Mouse (Mus musculus) B cell, adult 2 months (primary cell): ENCODE measurements at regions not wholly inside any gene's neighbourhood (a gene's known extent, or its start where the extent isn't known, plus 50 kb on each side); places are given as distances from the start of the nearest gene placed in this dataset.

Experiments used
- DNase-seq, 2 experiments: peaks; one replicate each; pipeline ENCODE4 v3.0.0; 2022

DNA sequence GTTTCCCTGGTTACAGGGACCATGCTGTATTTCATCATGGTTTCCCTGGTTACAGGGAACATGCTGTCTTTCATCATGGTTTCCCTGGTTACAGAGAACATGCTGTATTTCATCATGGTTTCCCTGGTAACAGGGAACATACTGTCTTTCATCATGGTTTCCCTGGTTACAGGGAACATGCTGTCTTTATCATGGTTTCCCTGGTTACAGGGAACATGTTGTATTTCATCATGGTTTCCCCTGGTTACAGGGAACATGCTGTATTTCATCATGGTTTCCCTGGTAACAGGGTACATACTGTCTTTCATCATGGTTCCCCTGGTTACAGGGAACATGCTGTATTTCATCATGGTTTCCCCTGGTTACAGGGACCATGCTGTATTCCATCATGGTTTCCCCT, 1579.5 kb downstream of the 4930444P10Rik start:
- DNase-seq, result no peak

DNA sequence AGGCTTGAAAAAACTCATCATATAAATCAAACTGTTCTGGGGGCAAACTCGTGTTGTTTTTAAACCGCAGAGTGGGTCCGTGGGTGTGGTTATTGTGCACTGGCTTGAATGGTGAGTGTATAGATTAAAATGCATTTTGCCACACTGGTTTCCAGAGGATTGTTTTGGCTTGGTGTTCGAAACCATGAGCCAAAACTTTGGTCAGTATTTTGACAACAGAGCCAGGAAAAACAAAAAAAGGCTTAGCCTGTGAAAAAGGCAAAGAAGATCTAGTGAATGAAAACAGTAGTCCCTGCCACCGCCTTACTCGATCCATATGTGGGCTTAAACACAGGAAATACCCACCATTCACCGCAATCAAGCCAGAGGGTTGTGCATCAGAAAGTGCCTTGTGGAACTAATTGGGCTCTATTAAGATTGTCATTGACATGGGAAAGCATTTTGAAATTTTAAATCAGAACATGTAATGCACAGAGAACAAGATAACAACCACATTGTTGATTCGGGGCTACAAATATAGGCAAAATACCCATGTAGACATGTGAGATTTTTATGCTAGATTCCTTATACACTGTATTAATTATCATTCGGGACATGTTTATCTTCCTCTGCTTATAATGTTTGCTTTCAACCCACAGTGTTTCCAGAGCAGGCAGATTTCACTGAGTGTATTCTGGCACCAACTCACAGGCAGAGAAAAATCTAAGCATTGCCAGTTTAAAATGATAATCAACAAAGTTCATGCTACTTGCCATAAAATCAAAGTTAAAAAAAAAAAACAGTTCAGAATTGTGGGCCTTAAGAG, 1580.4 kb downstream of the 4930444P10Rik start:
- no peak for DNase-seq

GRCm38 (mm10) chr1:14506831-14507690, 1586.1 kb downstream of the 4930444P10Rik start:
- DNase-seq, result peak; percentile 31 to 42

DNA sequence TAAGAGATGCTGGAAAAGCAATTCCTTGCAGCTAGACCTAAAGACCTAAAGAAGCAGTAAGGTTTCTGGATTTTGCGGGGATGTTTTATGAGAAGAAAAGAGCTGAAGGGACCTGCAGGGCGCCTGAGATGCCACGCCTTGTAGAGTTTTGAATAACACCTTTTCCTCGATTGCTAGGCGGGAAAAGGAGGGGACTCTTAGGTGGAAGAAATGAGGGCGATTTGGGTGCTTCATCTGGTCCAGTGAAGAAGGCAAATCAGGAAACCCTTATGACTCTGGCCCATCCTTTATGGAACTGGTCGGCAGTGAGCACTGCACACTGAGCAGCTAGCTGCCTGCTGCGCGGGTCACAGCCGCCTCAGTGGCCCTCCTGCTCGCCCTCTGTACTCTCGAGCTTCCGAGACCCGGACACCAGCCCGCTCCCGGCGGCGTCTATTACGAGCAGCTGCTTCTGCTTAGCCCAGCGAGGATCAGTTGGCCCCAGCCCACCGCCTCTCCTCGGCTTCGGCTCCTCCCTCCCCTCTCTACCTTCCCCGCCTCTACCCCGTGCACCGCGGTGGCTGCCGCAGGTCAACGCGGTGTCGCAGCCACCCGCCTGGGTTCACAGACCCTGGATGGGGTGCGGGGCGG, 1586.8 kb downstream of the 4930444P10Rik start:
- peak; percentile 34 to 46 for DNase-seq

GRCm38 (mm10) chr1:14505741-14506140, 1587.4 kb downstream of the 4930444P10Rik start:
- no peak for DNase-seq

DNA sequence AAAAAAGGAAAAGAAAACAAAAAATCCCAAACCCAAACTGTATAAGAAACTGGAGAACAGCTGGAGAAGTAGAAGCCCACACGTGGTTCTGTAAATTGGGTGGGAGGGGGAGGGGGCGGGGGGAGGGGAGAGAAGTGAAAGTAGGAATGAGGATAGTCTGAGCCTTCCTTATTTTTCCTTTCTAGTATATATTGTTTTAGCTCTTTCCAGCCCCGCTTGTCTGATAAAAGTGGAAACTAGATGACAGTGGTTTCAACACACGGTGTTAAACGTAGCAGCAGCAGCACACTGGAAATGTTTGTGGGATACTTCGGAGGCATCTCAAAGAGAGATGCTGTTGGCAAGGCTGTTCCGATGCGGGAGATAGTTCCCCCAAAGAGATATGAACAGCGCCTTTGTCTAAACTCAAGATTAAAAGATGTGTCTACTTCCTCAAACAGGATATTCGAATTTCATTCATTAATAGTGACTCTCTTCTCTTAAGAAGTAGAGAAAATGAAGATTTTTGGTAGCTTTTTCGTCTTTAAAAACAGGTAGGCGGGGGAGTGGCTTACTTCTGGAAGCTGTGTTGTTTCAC, 1588.3 kb downstream of the 4930444P10Rik start:
- DNase-seq, result peak; percentile 24 to 39

DNA sequence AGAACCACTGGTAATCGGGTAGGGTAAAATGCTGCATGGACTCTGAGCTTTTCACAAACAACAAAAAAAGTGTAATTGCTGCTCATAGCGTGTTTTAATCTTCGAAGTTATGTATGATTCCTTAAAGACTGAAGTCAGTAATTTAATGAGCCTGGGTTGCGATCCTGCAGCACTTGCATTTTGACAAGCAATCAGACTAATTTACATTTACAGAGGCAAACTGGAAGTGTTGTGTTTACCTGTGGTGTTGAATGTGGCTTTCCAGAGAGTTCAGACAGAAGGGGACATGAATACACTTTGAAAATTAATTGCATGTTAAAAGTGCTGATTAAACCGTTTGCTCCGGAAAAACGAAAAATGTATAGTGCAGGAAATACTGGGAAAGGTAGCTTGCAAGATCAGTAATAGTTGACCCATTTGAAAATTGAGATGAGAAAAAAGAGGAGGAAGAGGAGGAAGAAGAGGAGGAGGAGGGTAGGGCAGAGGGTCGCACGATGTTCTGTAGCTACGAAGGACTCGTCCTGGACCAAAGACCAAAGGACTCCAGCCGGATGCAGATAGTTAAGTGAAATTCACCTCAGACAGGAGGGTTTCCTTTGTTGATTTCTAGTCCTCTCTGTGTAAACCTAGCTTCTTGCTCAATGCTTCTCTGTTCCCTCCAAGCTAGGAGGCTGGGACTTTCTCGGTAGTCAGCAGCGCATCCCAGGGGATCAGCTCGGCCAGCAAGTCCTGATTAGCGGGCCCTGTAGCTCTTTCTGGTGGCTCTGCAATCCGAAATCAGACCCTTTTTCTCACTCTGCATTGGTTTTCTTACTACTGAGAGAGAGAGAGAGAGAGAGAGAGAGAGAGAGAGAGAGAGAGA, 1589.0 kb downstream of the 4930444P10Rik start:
- peak; percentile 19 to 38 for DNase-seq

DNA sequence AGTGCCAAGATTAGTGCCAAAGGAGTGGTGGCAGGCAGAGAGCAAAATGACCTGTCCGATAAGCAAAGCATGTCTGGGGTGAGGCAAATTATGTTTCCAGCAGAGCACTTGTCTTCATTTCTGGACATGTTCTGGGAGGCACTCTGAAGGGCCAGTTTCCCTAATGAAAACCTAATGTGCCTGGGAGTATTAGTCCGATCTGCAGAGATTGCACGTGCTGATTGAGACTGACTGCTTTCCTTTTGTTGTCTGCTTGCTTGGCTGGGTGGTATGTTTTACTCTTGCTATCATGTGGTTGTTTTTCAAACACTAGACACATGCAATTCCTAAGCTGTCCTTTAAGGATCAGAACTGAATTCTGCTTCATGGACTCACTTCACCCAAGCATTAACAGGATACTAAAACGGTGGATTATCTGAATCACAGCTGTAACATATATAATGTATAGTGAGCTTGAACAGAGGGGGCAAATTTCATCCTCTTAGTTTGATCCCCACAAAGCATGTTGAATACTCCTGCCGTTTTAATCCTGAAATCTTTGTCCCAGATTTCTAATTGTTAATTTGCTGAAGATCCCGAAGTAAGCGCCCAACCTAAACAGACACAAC, 1589.8 kb downstream of the 4930444P10Rik start:
- peak in 1 of 2 experiments; percentile 12 for DNase-seq

DNA sequence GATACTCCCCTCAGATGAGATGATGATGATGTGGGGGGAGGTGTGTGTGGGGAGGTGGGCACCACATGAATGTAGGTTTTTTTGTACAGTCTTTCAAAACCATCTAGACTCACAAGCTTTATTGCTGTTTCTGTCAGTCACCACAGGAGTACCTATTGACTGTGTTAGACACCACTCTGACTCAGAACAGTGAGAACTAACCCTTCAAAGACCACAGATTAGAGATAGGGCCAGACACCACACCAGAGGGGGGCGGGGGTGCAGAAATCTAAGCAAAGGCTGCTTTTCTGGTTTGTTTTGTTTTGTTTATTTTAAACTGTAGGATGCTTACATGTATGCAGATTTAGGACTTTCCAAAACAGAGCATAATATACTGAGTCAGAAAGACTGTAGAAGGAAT, 1594.0 kb downstream of the 4930444P10Rik start:
- DNase-seq, result no peak

- DNase-seq, result no peak
Observed at GRCm38 (mm10) chr1:14490026-14490425, 1603.1 kb downstream of the 4930444P10Rik start.

DNA sequence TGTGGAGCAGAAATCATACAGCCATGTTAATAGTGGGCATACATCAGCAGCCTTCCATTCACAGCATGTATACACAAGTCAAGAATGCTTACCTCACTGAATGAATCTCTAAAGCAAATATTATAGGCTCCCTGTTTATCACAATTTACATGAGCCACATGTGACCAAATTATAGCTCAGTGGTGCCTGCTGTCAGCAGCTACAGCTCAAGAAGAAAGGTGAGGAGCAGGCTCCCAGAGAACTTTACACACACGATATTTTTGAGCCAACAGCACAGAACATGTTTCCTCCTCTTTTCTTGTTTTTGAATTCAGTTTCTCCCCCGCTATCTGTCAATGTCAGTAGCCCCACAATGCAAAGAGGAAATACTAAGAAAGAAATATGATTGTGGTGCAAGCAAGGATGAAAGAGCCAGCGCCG, 1605.4 kb downstream of the 4930444P10Rik start:
- no peak for DNase-seq

GRCm38 (mm10) chr1:14485746-14486145, 1607.4 kb downstream of the 4930444P10Rik start:
- DNase-seq, result no peak

DNA sequence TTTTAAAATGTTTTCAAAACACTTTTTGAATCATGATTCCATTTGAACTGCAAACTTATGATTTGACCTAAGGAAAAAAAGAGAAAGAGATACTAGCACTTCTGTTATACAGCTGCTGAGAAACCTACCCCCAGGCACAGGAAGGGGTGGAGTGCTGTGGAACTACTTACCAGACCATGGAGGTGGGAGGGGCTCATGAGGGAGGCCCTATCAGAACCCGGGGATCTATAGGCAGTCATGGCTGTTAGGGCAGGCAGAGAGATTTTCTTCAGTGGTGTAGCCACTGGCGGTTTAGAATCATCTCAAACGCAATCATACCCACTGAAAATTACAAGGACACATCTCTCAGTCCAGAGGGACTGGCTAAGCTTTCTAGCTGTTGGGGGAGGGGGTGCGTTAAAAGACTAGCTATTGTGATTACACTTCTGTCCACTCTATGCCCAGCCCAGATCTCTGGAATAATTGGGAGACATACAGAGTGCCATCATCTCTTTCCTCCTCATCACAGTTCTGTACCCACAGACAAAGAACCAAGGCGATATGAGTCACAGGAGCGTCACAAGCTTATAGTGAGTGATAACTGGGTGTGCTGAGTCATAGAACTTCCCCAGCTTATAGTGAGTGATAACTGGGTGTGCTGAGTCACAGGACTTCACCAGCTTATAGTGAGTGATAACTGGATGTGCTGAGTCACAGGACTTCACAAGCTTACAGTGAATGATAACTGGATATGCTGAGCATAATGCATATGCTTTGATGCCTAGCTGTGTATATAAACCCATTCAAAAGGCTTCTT, 1608.8 kb downstream of the 4930444P10Rik start:
- DNase-seq, result no peak

DNA sequence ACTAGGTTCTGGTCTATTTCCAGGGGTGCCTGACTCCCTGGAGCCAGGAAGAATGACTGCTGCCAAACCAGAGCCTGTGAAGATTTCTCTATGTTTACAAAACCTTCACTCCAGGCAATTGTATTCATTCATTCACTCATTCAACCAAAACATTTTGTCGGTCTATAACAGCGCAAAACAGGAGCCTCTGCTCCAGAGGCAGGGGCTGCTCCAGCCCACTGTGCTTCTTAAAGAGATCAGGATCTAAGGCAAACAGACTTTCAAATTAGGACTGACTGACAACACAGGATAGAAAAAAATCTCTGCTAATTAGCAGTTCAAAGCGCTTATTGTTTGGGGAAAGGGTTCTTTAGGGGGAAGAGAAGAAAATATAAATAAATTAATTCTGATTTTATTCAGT, 1620.8 kb downstream of the 4930444P10Rik start:
- no peak for DNase-seq

DNA sequence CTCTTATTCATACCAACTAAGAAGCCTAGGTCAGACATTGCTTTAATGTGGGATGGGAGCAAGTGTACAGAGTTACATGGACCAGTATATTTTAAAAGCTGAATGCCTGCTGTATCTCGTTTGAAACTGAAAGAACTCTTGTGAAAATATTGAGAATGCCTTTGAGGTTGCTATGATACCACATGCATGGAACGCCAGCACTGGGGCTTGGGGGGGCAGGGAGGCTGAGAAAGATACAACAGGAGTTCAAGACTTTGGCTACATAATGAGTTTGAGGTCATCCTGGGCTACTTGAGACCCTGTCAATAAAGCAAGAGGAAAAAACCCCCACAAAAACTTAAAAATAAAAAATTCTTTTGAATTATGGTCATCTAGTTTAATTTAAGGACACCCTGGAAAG, 1621.6 kb downstream of the 4930444P10Rik start:
- DNase-seq, result no peak

DNA sequence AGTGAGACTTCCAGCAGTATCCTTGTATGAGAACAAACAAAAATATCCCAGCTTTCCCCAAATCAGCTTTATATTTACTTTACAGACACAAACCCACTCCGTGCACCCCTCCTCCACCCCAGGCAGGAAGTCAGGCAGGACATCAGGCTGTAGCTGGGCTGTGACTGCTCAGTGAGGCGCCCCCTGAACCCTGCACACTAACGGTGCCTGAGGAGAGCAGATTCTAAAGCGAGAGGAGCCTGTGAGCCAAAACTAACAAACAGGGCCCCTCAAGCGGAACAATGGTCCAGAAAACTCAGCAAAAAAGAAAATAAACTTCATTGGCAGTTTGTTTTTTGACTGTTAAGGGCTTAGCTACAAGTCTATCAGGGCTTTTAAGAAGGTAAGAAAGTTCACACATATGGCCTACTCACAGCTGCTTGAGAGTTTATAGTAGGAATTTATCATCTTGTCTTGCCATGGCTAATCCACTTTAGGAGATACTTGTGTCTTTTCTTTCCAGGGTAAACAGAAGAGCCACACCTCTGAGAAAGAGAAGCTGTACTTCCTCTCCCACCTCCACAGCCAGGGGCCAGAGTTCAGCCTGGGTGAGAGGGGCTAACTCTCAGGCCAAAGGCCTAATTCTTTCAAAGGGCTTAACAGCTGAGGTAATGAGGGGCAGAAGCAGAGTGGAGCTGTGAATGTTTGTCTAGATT, 1628.2 kb downstream of the 4930444P10Rik start:
- peak; percentile 9 to 14 for DNase-seq

- no peak for DNase-seq
Observed at GRCm38 (mm10) chr1:14462496-14462895, 1630.6 kb downstream of the 4930444P10Rik start.

- DNase-seq, result no peak
Observed at GRCm38 (mm10) chr1:14460811-14461210, 1632.3 kb downstream of the 4930444P10Rik start.

- no peak for DNase-seq
Observed at GRCm38 (mm10) chr1:14429326-14429725, 1663.8 kb downstream of the 4930444P10Rik start.

GRCm38 (mm10) chr1:14421030-14421429, 1672.1 kb downstream of the 4930444P10Rik start:
- no peak for DNase-seq
